Mouse (Mus musculus) neural tube, embryonic 12.5 days (tissue): ENCODE measurements around the gene Nfkbib. TPM values are rescaled to one million over a fixed set of nuclear protein-coding genes. Genes with fewer than 3 reads are reported as not detected.

Experiments used
- polyA plus RNA-seq: library from polyadenylated mRNA; unstranded; fragments of >200 nt; fragmentation: Nextera tagmentation; extraction: Ambion mirVana; gene quantifications from 2 replicates; pipeline ENCODE4 v1.2.1, GENCODE M21; 2016

The Nfkbib gene
- polyA plus RNA-seq, 1 experiment from 2014 or later = 52.4 TPM

Other genes with a start within 250 kb of the Nfkbib start
- not detected in 2 replicates for gene Ifnl3, start 244.7 kb downstream of the Nfkbib start, polyA plus RNA-seq
- gene Sycn, start 226.6 kb downstream of the Nfkbib start, polyA plus RNA-seq = not detected in 2 replicates
- not detected in 2 replicates for gene Nccrp1, start 220.3 kb downstream of the Nfkbib start, polyA plus RNA-seq
- 33.1 and 35.0 TPM in 2 replicates for gene Samd4b, start 169.4 kb downstream of the Nfkbib start, polyA plus RNA-seq
- 29.3 and 31.7 TPM in 2 replicates for gene Pak4, start 169.3 kb downstream of the Nfkbib start, polyA plus RNA-seq
- gene Acp7, start 136.2 kb downstream of the Nfkbib start, polyA plus RNA-seq = not detected in 2 replicates
- 4.7 and 6.1 TPM in 2 replicates for gene Fbxo27, start 74.7 kb downstream of the Nfkbib start, polyA plus RNA-seq
- 7.6 and 9.3 TPM in 2 replicates for gene Fbxo17, start 50.7 kb downstream of the Nfkbib start, polyA plus RNA-seq
- 123 and 127 TPM in 2 replicates for gene Mrps12, start 25.7 kb downstream of the Nfkbib start, polyA plus RNA-seq
- gene Sars2, start 25.5 kb downstream of the Nfkbib start, polyA plus RNA-seq = 28.6 and 32.0 TPM in 2 replicates
- gene Ccer2, start 11.3 kb downstream of the Nfkbib start, polyA plus RNA-seq = 9.7 and 10.4 TPM in 2 replicates
- 86.4 and 89.1 TPM in 2 replicates for gene Sirt2, start 777 bp downstream of the Nfkbib start, polyA plus RNA-seq
- 2.8 TPM in 2 replicates for gene Rinl, start 21.5 kb upstream of the Nfkbib start, polyA plus RNA-seq
- gene Hnrnpl, start 41.0 kb upstream of the Nfkbib start, polyA plus RNA-seq = 264 and 338 TPM in 2 replicates
- gene Ech1, start 57.7 kb upstream of the Nfkbib start, polyA plus RNA-seq = 82.2 and 89.2 TPM in 2 replicates
- gene Lgals4, start 66.3 kb upstream of the Nfkbib start, polyA plus RNA-seq = 4.6 and 4.9 TPM in 2 replicates
- gene Lgals7, start 96.3 kb upstream of the Nfkbib start, polyA plus RNA-seq = 2.1 and 3.0 TPM in 2 replicates
- 0.28 and 0.57 TPM in 2 replicates for gene Capn12, start 113.9 kb upstream of the Nfkbib start, polyA plus RNA-seq
- 186 and 192 TPM in 2 replicates for gene Actn4, start 194.8 kb upstream of the Nfkbib start, polyA plus RNA-seq
- gene Eif3k, start 214.4 kb upstream of the Nfkbib start, polyA plus RNA-seq = 327 and 336 TPM in 2 replicates
- gene Map4k1, start 214.5 kb upstream of the Nfkbib start, polyA plus RNA-seq = 5.5 and 6.2 TPM in 2 replicates